Mouse (Mus musculus): ENCODE results near the gene Ceacam16.

DNA sequence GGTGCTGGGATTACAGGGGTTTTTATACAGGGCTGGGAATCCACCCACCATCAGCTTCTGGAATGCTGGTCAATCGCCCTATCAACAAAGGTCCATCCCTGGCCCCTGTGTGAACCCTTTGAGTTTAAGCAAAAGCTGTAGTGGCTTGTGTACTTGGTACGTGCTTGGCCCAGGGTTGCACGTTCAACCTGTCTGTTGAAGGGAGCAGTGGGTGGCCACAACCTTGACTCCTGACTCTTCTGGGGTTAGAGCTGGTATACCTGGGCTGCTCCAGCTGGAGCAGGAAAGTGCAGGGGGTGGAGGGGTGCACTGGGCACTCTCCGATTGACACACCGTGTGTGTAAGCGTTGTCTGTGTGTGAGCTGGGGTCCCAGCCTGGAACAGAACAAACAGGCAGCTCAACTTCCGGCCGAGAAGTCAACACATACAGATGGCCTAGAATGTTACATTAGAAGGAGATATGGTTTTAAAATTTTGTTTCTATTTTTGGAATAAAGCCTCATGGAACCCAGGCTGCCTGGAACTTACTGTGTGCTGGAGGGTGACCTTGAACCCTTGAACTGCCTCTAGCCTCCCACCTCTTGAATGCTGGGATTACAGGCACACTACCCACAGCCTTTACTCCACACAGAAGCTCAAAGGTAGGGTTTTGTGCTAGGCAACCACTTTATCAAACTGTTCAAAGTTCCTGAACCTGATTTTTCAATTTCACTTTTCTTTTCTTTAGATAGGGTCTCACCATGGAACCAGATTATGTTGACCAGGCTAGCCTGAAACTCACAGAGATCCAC is 4.3 kb upstream of the Ceacam16 start:
- TF ChIP-seq CTCF (IDR thresholded peaks at IDR 0.05; ENCODE audit: extremely low read depth, insufficient read length, insufficient replicate concordance, low read depth, low read length) = no peak
- no peak for TF ChIP-seq POLR2A (IDR thresholded peaks at IDR 0.05; ENCODE audit: low read depth, low read length)
